Mouse (Mus musculus) lung, adult 2 months (tissue): ENCODE results near the gene Sfn.

Experiments used
- CTCF ChIP-seq: fragments of 200-500 bp; IDR thresholded peaks from 2 replicates; pipeline ENCODE4 v1.5.1; 2011; ENCODE audit warnings: mild to moderate bottlenecking, low read length, control low read depth; ENCODE audit not compliant: insufficient read depth
- POLR2A ChIP-seq: fragments of 200-500 bp; IDR thresholded peaks from 2 replicates; pipeline ENCODE4 v1.6.1; 2011; ENCODE audit warnings: low read depth, mild to moderate bottlenecking, control low read depth, low read length, borderline replicate concordance; ENCODE audit errors: extremely low read depth

DNA sequence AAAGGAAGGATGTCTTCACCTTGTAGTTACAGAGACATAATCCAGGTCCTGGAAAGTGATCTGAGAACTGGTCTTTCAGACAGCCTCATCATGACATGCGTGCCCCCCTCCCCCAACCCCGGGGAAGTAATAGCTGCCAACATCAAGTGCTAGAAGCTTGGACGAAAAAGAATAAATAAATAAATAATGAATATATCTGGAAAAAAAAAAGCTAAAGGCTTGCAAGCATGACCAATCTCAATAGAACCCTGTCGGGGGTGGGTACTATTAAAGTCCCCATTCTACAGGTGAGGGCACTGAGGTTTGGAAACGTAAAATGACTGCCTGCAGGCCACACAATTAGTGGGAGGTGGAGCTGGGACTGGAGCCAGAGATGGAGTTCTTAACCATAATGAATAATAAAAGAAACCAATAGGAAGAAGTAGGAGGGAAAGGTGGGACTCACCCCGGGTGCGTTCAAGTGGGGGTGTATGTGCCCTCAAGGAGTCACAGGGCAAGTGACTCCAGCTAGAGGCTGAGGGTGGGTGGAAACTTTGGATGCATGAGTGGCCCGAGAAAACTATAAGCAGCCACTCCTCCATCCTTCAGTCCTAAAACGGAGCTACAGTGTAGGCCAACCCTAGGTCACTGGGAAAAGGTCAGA, 29.9 kb upstream of the Sfn start:
- no peak for TF ChIP-seq CTCF
- peak; percentile 18; the same call in 1 of the 2 replicates for TF ChIP-seq POLR2A
